Mouse (Mus musculus) lung, adult 18-20 months (tissue): ENCODE data around the gene Psd.

Experiments
- DNase-seq, 2 experiments: peaks; one replicate each; pipeline ENCODE4 v3.0.0; 2022; ENCODE audit warnings: mixed read lengths in 2 of 2

Gene Psd

GRCm38 (mm10) chr19:46318586-46319378, 8.2 kb downstream of the Psd start:
- DNase-seq, result peak; percentile 67 to 75

- peak in 1 of 2 experiments; percentile 4 for DNase-seq
These were observed 8.9 kb downstream of the Psd start for GRCm38 (mm10) chr19:46318031-46318471.

- DNase-seq, result no peak
These were observed 9.4 kb downstream of the Psd start for GRCm38 (mm10) chr19:46317546-46317885.

GRCm38 (mm10) chr19:46316846-46317545, 10.0 kb downstream of the Psd start:
- peak in 1 of 2 experiments; percentile 5 for DNase-seq

GRCm38 (mm10) chr19:46315752-46316610, 11.0 kb downstream of the Psd start:
- no peak for DNase-seq

- DNase-seq, result peak in 1 of 2 experiments; percentile 9
These were observed 11.8 kb downstream of the Psd start for GRCm38 (mm10) chr19:46314872-46315742.

- DNase-seq, result peak; percentile 29 to 45
These were observed 12.8 kb downstream of the Psd start for GRCm38 (mm10) chr19:46314151-46314601.

GRCm38 (mm10) chr19:46313591-46313990, 13.4 kb downstream of the Psd start:
- DNase-seq, result peak in 1 of 2 experiments; percentile 3

- no peak for DNase-seq
These were observed 13.8 kb downstream of the Psd start for GRCm38 (mm10) chr19:46313116-46313515.

- no peak for DNase-seq
These were observed 14.4 kb downstream of the Psd start for GRCm38 (mm10) chr19:46312566-46312965.

- DNase-seq, result no peak
These were observed 15.6 kb downstream of the Psd start for GRCm38 (mm10) chr19:46311341-46311740.

GRCm38 (mm10) chr19:46310312-46310865, 16.6 kb downstream of the Psd start:
- peak in 1 of 2 experiments; percentile 4 for DNase-seq

GRCm38 (mm10) chr19:46309651-46310305, 17.2 kb downstream of the Psd start:
- DNase-seq, result peak in 1 of 2 experiments; percentile 5

GRCm38 (mm10) chr19:46308706-46309435, 18.1 kb downstream of the Psd start:
- peak; percentile 78 to 82 for DNase-seq

GRCm38 (mm10) chr19:46308303-46308702, 18.7 kb downstream of the Psd start:
- DNase-seq, result peak in 1 of 2 experiments; percentile 3

- DNase-seq, result peak in 1 of 2 experiments; percentile 4
These were observed 19.2 kb downstream of the Psd start for GRCm38 (mm10) chr19:46307781-46308180.

GRCm38 (mm10) chr19:46306751-46307289, 20.1 kb downstream of the Psd start:
- DNase-seq, result no peak

- DNase-seq, result no peak
These were observed 20.7 kb downstream of the Psd start for GRCm38 (mm10) chr19:46306268-46306610.

GRCm38 (mm10) chr19:46305432-46306267, 21.3 kb downstream of the Psd start:
- DNase-seq, result peak; percentile 89 to 92
